Mouse (Mus musculus) mesoderm, embryonic 11.5 days (tissue): ENCODE results near the gene Olfr1084.
"Not testable (repeated sequence)": the region's sequence is repeated elsewhere in the genome, so short reads cannot be mapped to it uniquely, and the experiment has no call there.

Experiments
- DNase-seq: peaks from one replicate; pipeline ENCODE4 v3.0.0-alpha.2; 2012; ENCODE audit warnings: low read depth, low spot score

Gene Olfr1084

DNA sequence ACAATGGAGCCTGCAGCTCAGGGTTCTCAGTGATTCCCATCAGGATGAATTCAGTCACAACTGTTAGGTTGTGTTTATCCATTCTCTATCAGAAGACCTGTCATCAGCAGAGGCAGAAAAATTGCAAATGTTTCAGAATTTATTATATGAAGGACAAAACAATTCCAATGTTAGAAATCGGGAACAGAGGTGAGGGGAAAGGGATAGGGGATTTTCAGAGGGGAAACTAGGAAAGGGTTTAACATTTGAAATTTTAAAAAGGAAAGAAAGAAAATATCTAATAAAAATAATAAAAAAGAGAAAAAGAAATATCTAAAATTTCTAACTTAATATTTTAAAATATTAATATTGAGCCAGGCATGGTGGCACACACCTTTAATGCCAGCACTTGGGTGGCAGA lies at the start of gene Olfr1084:
Gene Olfr1084, minus strand, starts transcription at position 101 of the 400 bp plus-strand sequence.
- not testable (repeated sequence) for DNase-seq

GRCm38 (mm10) chr2:86679992-86680391 lies 40.5 kb upstream of the Olfr1084 start, which contains the start of gene Olfr1086:
Gene Olfr1086, minus strand, starts transcription at chr2:86680092.
- no peak for DNase-seq

DNA sequence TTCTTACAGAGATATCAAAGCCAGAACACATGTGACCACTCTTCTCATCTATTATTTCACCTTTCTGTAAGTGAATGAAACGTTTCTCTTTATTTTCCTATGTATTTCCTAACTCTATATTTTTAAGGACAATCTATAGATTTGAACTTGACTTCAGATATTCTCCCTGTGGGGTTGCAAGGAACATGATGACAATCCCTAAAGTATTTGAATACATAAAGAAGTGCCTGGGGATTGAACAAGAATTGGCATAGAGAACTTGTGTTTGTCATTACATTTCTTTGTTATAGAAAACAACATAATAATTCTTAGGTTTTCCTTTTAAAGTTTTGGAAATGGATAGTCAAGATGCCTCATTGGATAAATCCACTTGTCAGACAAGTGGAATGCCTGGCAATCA lies 22.4 kb upstream of the Olfr1084 start, which contains the start of gene Olfr1085:
Gene Olfr1085, minus strand, starts transcription at position 101 of the 400 bp plus-strand sequence.
- no peak for DNase-seq

DNA sequence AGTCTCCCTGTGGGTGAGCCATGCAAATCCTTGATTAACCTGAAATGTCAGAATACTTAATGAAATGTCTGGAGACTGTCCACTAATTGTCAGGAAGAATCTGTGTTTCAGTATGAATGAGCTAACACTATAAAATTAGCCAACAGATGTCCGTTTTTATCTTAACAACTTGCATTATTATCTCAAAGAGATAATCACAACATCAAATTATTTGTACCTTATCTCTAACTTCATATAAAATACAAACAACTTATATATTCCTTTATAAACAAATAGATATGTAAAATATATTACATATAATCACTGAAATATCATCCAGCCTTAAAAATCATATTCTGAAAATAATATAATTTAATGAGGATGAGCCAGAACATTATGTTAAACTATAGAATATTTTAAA lies 40.7 kb downstream of the Olfr1084 start, which contains the start of gene Olfr1082:
Gene Olfr1082, minus strand, starts transcription at position 101 of the 400 bp plus-strand sequence.
- DNase-seq: not testable (repeated sequence)
